Mouse (Mus musculus): Measurements from ENCODE around the gene Slc29a1. TPM values are rescaled to one million over a fixed set of nuclear protein-coding genes. Genes with fewer than 3 reads are reported as not detected.

The Slc29a1 gene
- polyA plus RNA-seq, 1 experiment, result 358 TPM

DNA sequence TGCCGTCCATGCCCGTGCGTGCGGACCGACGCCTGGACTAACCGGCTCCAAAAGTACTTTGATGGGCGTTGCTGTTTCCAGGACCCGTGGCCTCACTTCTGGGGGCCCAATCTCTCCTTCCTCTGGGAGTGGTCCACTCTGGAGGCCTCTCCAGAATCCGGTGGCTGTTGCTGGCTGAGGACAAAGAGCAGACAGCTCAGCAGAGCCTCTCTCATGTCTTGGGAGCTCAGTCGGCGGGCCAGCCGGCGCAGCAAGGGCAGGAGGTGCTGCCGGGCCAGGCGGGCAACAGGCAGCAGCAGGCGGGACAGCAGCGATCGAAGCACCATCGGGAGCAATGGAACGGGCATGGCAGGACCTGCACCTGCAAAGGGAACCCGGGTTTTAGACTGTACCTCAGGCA is 1.9 kb upstream of the Slc29a1 start:
- TF ChIP-seq POLR2A (IDR thresholded peaks at IDR 0.05; ENCODE audit: control insufficient read depth, extremely low read depth, insufficient read depth, low read length, poor library complexity) (no peak), CTCF (IDR thresholded peaks at IDR 0.05; ENCODE audit: borderline replicate concordance, control insufficient read depth, extremely low read depth, insufficient read depth, low read length, poor library complexity) (no peak)
- DNase-seq, result no peak
- whole genome bisulfite sequencing, result 93% methylated on average over 22 of the region's 22 CpGs
- Histone ChIP-seq H3K27ac (ENCODE audit: control insufficient read depth, insufficient read depth, low read length) (no peak overlapping the region), H3K27me3 (ENCODE audit: control insufficient read depth, insufficient read depth, low read length) (no peaks in the 10 kb centered on the region), H3K4me3 (ENCODE audit: control insufficient read depth, insufficient read depth, low read length) (no peak overlapping the region), H3K36me3 (ENCODE audit: control insufficient read depth, insufficient read depth, low read length) (no peaks in the 10 kb centered on the region), H3K4me1 (replicated peaks; ENCODE audit: control insufficient read depth, insufficient read depth, low read length) (peaks cover 16% of the 10 kb centered on the region)

GRCm38 (mm10) chr17:45600267-45600666 is 861 bp upstream of the Slc29a1 start:
- peaks cover 24% of the 10 kb centered on the region for H3K4me1 ChIP-seq (replicated peaks; ENCODE audit: control insufficient read depth, insufficient read depth, low read length)
- H3K4me3 ChIP-seq (ENCODE audit: control insufficient read depth, insufficient read depth, low read length), result no peak overlapping the region
- no peaks in the 10 kb centered on the region for H3K36me3 ChIP-seq (ENCODE audit: control insufficient read depth, insufficient read depth, low read length)
- WGBS, result 93% methylated on average over 8 of the region's 8 CpGs
- H3K27me3 ChIP-seq (ENCODE audit: control insufficient read depth, insufficient read depth, low read length), result no peaks in the 10 kb centered on the region
- no peak overlapping the region for H3K27ac ChIP-seq (ENCODE audit: control insufficient read depth, insufficient read depth, low read length)
- TF ChIP-seq POLR2A (IDR thresholded peaks at IDR 0.05; ENCODE audit: control insufficient read depth, extremely low read depth, insufficient read depth, low read length, poor library complexity) (no peak), CTCF (IDR thresholded peaks at IDR 0.05; ENCODE audit: borderline replicate concordance, control insufficient read depth, extremely low read depth, insufficient read depth, low read length, poor library complexity) (no peak)
- DNase-seq, result no peak

GRCm38 (mm10) chr17:45598891-45599290 is 515 bp downstream of the Slc29a1 start:
- WGBS, result 91% methylated on average over 3 of the region's 3 CpGs
- no peak overlapping the region for H3K4me3 ChIP-seq (ENCODE audit: control insufficient read depth, insufficient read depth, low read length)
- no peak for DNase-seq
- no peaks in the 10 kb centered on the region for H3K27me3 ChIP-seq (ENCODE audit: control insufficient read depth, insufficient read depth, low read length)
- H3K27ac ChIP-seq (ENCODE audit: control insufficient read depth, insufficient read depth, low read length), result no peak overlapping the region
- H3K36me3 ChIP-seq (ENCODE audit: control insufficient read depth, insufficient read depth, low read length), result no peaks in the 10 kb centered on the region
- TF ChIP-seq CTCF (IDR thresholded peaks at IDR 0.05; ENCODE audit: borderline replicate concordance, control insufficient read depth, extremely low read depth, insufficient read depth, low read length, poor library complexity), result no peak
- peaks cover 34% of the 10 kb centered on the region for H3K4me1 ChIP-seq (replicated peaks; ENCODE audit: control insufficient read depth, insufficient read depth, low read length)

- H3K4me1 ChIP-seq (replicated peaks; ENCODE audit: control insufficient read depth, insufficient read depth, low read length), result peaks cover 39% of the 10 kb centered on the region
- TF ChIP-seq POLR2A (IDR thresholded peaks at IDR 0.05; ENCODE audit: control insufficient read depth, extremely low read depth, insufficient read depth, low read length, poor library complexity) (no peak), CTCF (IDR thresholded peaks at IDR 0.05; ENCODE audit: borderline replicate concordance, control insufficient read depth, extremely low read depth, insufficient read depth, low read length, poor library complexity) (no peak)
- no peak for DNase-seq
- no peaks in the 10 kb centered on the region for H3K27me3 ChIP-seq (ENCODE audit: control insufficient read depth, insufficient read depth, low read length)
- WGBS, result 100% methylated on average over 2 of the region's 2 CpGs
- H3K27ac ChIP-seq (ENCODE audit: control insufficient read depth, insufficient read depth, low read length), result no peak overlapping the region
- H3K36me3 ChIP-seq (ENCODE audit: control insufficient read depth, insufficient read depth, low read length), result no peaks in the 10 kb centered on the region
- H3K4me3 ChIP-seq (ENCODE audit: control insufficient read depth, insufficient read depth, low read length), result no peak overlapping the region
These were observed 1.0 kb downstream of the Slc29a1 start for GRCm38 (mm10) chr17:45598376-45598775.

GRCm38 (mm10) chr17:45597787-45598186 is 1.6 kb downstream of the Slc29a1 start:
- Histone ChIP-seq H3K4me3 (ENCODE audit: control insufficient read depth, insufficient read depth, low read length) (no peak overlapping the region), H3K4me1 (replicated peaks; ENCODE audit: control insufficient read depth, insufficient read depth, low read length) (peaks cover 45% of the 10 kb centered on the region), H3K36me3 (ENCODE audit: control insufficient read depth, insufficient read depth, low read length) (no peaks in the 10 kb centered on the region), H3K27ac (ENCODE audit: control insufficient read depth, insufficient read depth, low read length) (no peak overlapping the region), H3K27me3 (ENCODE audit: control insufficient read depth, insufficient read depth, low read length) (no peaks in the 10 kb centered on the region)
- DNase-seq, result no peak
- TF ChIP-seq CTCF (IDR thresholded peaks at IDR 0.05; ENCODE audit: borderline replicate concordance, control insufficient read depth, extremely low read depth, insufficient read depth, low read length, poor library complexity) (no peak), POLR2A (IDR thresholded peaks at IDR 0.05; ENCODE audit: control insufficient read depth, extremely low read depth, insufficient read depth, low read length, poor library complexity) (no peak)
- 10% methylated on average over 3 of the region's 3 CpGs for WGBS

GRCm38 (mm10) chr17:45596631-45597396 is 2.6 kb downstream of the Slc29a1 start:
- TF ChIP-seq CTCF (IDR thresholded peaks at IDR 0.05; ENCODE audit: borderline replicate concordance, control insufficient read depth, extremely low read depth, insufficient read depth, low read length, poor library complexity), result peak; percentile 71; the same call in 1 of the 2 replicates
- TF ChIP-seq POLR2A (IDR thresholded peaks at IDR 0.05; ENCODE audit: control insufficient read depth, extremely low read depth, insufficient read depth, low read length, poor library complexity), result no peak
- H3K36me3 ChIP-seq (ENCODE audit: control insufficient read depth, insufficient read depth, low read length), result no peaks in the 10 kb centered on the region
- no peak overlapping the region for H3K4me3 ChIP-seq (ENCODE audit: control insufficient read depth, insufficient read depth, low read length)
- H3K27ac ChIP-seq (ENCODE audit: control insufficient read depth, insufficient read depth, low read length), result no peak overlapping the region
- 53% methylated on average over 11 of the region's 11 CpGs for WGBS
- H3K27me3 ChIP-seq (ENCODE audit: control insufficient read depth, insufficient read depth, low read length), result no peaks in the 10 kb centered on the region
- H3K4me1 ChIP-seq (replicated peaks; ENCODE audit: control insufficient read depth, insufficient read depth, low read length), result peaks cover 54% of the 10 kb centered on the region
- DNase-seq, result no peak
